Mouse (Mus musculus) forebrain, embryonic 15.5 days (tissue): ENCODE data around the gene Gm13278. TPM values are rescaled to one million over a fixed set of nuclear protein-coding genes. Genes with fewer than 3 reads are reported as not detected.
"Not testable (repeated sequence)": the region's sequence is repeated elsewhere in the genome, so short reads cannot be mapped to it uniquely, and the experiment has no call there.

Experiments used
- ATAC-seq: fragments of 200-750 bp; cut with Nextera tagmentation; replicated peaks from 2 replicates; pipeline ENCODE4 v1.8.0; 2017; ENCODE audit warnings: mild to moderate bottlenecking, moderate TSS enrichment, moderate library complexity
- H3K27ac ChIP-seq: fragments of 300-500 bp; sonication (generic); replicated peaks from 2 replicates; pipeline ENCODE4 v1.5.1; 2015; ENCODE audit warnings: mild to moderate bottlenecking, inconsistent platforms
- H3K27me3 ChIP-seq: fragments of 300-500 bp; sonication (generic); 2 replicates; pipeline ENCODE4 v1.6.1; 2015; ENCODE audit warnings: inconsistent platforms
- H3K36me3 ChIP-seq: fragments of 300-500 bp; sonication (generic); 2 replicates; pipeline ENCODE4 v1.6.1; 2015; ENCODE audit warnings: mild to moderate bottlenecking, inconsistent platforms
- H3K4me1 ChIP-seq: fragments of 300-500 bp; sonication (generic); 2 replicates; pipeline ENCODE4 v1.6.1; 2015; ENCODE audit warnings: inconsistent platforms
- H3K4me2 ChIP-seq: fragments of 300-500 bp; sonication (generic); replicated peaks from 2 replicates; pipeline ENCODE4 v1.6.1; 2015; ENCODE audit warnings: mild to moderate bottlenecking, inconsistent platforms
- H3K4me3 ChIP-seq: fragments of 300-500 bp; sonication (generic); 2 replicates; pipeline ENCODE4 v1.5.1; 2015; ENCODE audit warnings: mild to moderate bottlenecking, inconsistent platforms
- H3K9ac ChIP-seq: fragments of 300-500 bp; sonication (generic); replicated peaks from 2 replicates; pipeline ENCODE4 v1.6.1; 2015; ENCODE audit warnings: mild to moderate bottlenecking, inconsistent platforms
- H3K9me3 ChIP-seq: fragments of 300-500 bp; sonication (generic); 2 replicates; pipeline ENCODE4 v1.6.1; 2016; ENCODE audit warnings: inconsistent platforms
- WGBS: fragments of 180-500 bp; shearing (Covaris S2); methylation state at CpG from one replicate; pipeline ENCODE4 v1.1.7; 2015; ENCODE audit warnings: mixed read lengths; 5-methylcytosine and 5-hydroxymethylcytosine counted together
- polyA plus RNA-seq: library from polyadenylated mRNA; unstranded; fragments of >200 nt; fragmentation: Nextera tagmentation; extraction: Ambion mirVana; gene quantifications from 2 replicates; pipeline ENCODE4 v1.2.1, GENCODE M21; 2015

Gene Gm13278
- not detected in 2 replicates for polyA plus RNA-seq

- H3K36me3 ChIP-seq, H3K4me3 ChIP-seq, H3K9ac ChIP-seq, H3K27ac ChIP-seq, H3K27me3 ChIP-seq, H3K4me2 ChIP-seq, ATAC-seq, H3K4me1 ChIP-seq, H3K9me3 ChIP-seq: not testable (repeated sequence)
- WGBS = no CpG with 5 or more reads among the region's 28 CpGs
These were observed at the start of gene Gm13278 for GRCm38 (mm10) chr4:88791250-88791649. Gm13278 (plus strand) TSS chr4:88791550.

GRCm38 (mm10) chr4:88742771-88743371 lies 48.5 kb upstream of the Gm13278 start:
- Histone ChIP-seq H3K9ac (no peak overlapping the region), H3K4me3 (no peak overlapping the region), H3K27ac (no peak overlapping the region), H3K4me1 (no peaks in the 10 kb centered on the region), H3K36me3 (no peaks in the 10 kb centered on the region), H3K27me3 (no peaks in the 10 kb centered on the region), H3K9me3 (no peaks in the 10 kb centered on the region), H3K4me2 (no peak overlapping the region)
- ATAC-seq = no peak
- WGBS = 69% methylated on average over 7 of the region's 7 CpGs

- Histone ChIP-seq H3K27me3 (no peaks in the 10 kb centered on the region), H3K4me1 (no peaks in the 10 kb centered on the region), H3K9me3 (no peaks in the 10 kb centered on the region), H3K4me3 (no peak overlapping the region), H3K9ac (no peak overlapping the region), H3K36me3 (no peaks in the 10 kb centered on the region), H3K27ac (no peak overlapping the region), H3K4me2 (no peak overlapping the region)
- WGBS = 55% methylated on average over 3 of the region's 3 CpGs
- ATAC-seq = no peak
These were observed 47.1 kb upstream of the Gm13278 start for GRCm38 (mm10) chr4:88744207-88744606.

- Histone ChIP-seq H3K9me3 (no peaks in the 10 kb centered on the region), H3K27ac (no peak overlapping the region), H3K4me3 (no peak overlapping the region), H3K4me1 (no peaks in the 10 kb centered on the region), H3K4me2 (no peak overlapping the region), H3K36me3 (no peaks in the 10 kb centered on the region), H3K9ac (no peak overlapping the region), H3K27me3 (no peaks in the 10 kb centered on the region)
- 75% methylated on average over 6 of the region's 6 CpGs for WGBS
- ATAC-seq = no peak
These were observed 41.4 kb upstream of the Gm13278 start for GRCm38 (mm10) chr4:88749926-88750325.

DNA sequence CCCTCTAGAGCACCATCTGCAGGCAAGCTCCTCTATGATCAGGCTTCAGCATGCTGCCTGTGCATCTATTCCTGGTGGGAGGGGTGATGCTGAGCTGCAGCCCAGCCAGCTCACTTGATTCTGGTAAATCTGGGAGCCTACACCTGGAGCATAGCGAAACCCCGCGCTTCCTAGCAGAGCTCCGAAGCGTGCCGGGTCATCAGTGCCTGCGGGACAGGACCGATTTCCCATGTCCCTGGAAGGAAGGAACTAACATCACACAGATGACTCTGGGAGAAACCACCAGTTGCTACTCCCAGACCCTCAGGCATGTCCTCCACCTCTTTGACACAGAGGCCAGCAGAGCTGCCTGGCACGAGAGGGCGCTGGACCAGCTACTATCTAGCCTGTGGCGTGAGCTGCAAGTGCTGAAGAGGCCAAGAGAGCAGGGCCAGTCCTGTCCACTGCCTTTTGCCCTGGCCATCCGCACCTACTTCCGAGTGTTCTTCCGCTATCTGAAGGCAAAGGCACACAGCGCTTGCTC lies 36.5 kb upstream of the Gm13278 start, which contains the start of gene Gm13271:
Gene Gm13271 (plus strand): TSS at position 51 of the 523 bp plus-strand sequence.
- H3K27ac ChIP-seq, H3K9ac ChIP-seq, ATAC-seq, H3K4me2 ChIP-seq, H3K36me3 ChIP-seq, H3K4me3 ChIP-seq, H3K4me1 ChIP-seq, H3K27me3 ChIP-seq, H3K9me3 ChIP-seq: not testable (repeated sequence)
- WGBS = 75% methylated on average over 15 of the region's 15 CpGs

DNA sequence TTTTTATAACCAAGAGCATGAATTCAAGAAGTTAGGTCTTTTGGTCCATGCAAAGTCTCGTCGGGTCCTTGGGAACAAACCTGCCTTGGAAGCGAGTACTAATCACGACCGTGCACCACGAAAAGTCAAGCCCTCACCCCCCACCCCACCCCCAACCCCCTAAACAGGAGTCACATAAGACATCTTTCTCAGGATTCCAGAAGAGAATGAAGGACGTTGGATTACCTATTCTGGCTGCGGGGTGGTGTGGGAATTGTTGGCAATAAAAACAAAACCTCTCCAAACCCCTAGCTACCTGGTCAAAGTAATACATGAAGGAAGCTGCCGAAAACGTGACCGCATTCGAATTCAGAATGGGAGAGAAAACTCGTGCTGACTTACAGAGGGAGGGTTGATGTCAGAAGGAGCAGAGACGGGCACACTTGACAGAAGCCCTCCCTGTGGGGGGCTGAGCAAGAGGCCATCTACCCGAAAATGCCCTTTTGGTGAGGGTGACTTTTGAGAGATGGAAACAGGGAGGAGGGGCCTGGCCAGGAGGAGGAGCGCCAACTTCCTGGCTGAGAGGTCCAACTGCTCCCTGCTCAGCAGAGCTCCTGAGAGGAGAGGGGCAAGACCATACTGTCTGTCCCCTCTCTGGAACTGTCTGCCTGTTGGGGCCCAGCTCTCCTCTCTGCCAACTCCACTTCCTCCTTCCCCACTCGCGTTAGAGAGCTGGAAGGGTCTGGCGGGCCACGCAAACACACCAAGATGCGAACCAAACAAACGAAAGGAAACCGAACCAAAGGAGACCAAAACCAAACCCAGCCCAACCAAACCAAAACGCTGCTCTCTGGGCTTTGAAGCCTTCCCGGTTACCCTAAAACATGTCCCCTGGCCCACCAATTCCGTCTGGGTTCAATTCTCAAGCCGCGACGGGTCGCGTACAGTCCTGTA lies 34.5 kb upstream of the Gm13278 start:
- H3K4me1 ChIP-seq, ATAC-seq, H3K9me3 ChIP-seq, H3K27me3 ChIP-seq, H3K36me3 ChIP-seq: not testable (repeated sequence)
- peak overlapping the region; percentile 89 for H3K4me2 ChIP-seq
- H3K27ac ChIP-seq = peak overlapping the region; percentile 19
- H3K9ac ChIP-seq = peak overlapping the region; percentile 35
- 11% methylated on average over 28 of the region's 31 CpGs for WGBS
- peak overlapping the region; percentile 47 for H3K4me3 ChIP-seq

DNA sequence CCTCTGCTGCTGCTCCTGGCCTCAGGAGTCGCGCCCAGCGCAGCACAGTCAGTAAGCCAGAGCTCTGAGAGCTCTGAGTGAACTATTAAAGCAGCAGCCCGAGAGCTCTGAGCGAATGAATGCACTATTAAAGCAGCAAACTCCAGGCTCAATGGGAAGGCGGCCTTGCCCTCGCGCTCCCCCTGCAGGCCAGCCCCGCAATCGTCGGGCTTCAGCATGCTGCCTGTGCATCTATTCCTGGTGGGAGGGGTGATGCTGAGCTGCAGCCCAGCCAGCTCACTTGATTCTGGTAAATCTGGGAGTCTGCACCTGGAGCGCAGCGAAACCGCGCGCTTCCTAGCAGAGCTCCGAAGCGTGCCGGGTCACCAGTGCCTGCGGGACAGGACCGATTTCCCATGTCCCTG lies 33.7 kb upstream of the Gm13278 start:
- WGBS = under 1% methylated on average over 21 of the region's 21 CpGs
- Histone ChIP-seq H3K27ac (peak overlapping the region; percentile 19), H3K4me2 (peak overlapping the region; percentile 89), H3K9ac (peak overlapping the region; percentile 35), H3K4me3 (peak overlapping the region; percentile 47)
- peak; percentile 100 for ATAC-seq
- H3K27me3 ChIP-seq, H3K4me1 ChIP-seq, H3K36me3 ChIP-seq, H3K9me3 ChIP-seq: not testable (repeated sequence)

DNA sequence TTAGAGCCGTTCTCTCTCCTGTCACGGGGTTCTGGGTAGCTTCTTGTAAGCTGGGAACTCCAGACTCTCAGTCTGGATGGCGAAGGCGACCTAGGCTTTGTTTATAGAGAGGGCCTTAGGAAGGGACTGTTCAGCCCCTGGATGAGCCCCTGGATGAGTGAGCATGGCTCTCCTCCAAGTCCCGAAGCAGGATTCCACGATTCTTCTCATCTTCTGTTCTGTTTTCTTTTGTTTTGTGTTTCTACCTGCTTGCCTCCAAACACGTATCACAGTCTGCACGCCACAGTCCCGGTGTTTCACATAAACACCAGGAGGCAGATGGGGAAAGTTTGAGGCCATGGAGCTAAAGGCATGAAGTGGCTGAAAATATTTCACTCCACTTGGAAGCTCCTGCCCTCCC lies 32.6 kb upstream of the Gm13278 start:
- not testable (repeated sequence) for H3K27ac ChIP-seq, H3K9ac ChIP-seq, H3K4me1 ChIP-seq, H3K27me3 ChIP-seq, H3K4me3 ChIP-seq, H3K9me3 ChIP-seq, ATAC-seq, H3K4me2 ChIP-seq, H3K36me3 ChIP-seq
- 81% methylated on average over 9 of the region's 9 CpGs for whole genome bisulfite sequencing

DNA sequence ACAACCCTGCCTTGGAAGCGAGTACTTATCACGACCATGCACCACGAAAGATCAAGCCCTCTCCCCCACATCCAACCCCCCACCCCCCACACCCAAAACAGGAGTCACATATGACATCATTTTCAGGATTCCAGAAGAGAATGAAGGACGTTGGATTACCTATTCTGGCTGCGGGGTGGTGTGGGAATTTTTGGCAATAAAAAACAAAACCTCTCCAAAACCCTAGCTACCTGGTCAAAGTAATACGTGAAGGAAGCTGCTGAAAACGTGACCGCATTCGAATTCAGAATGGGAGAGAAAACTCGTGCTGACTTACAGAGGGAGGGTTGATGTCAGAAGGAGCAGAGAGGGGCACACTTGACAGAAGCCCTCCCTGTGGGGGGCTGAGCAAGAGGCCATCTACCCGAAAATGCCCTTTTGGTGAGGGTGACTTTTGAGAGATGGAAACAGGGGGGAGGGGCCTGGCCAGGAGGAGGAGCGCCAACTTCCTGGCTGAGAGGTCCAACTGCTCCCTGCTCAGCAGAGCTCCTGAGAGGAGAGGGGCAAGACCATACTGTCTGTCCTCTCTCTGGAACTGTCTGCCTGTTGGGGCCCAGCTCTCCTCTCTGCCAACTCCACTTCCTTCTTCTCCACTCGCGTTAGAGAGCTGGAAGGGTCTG lies 31.6 kb upstream of the Gm13278 start, which contains the start of gene Gm13283:
Gene Gm13283 (plus strand): TSS at position 510 of the 659 bp plus-strand sequence.
- WGBS = 33% methylated on average over 10 of the region's 14 CpGs

GRCm38 (mm10) chr4:88760431-88760830 lies 30.9 kb upstream of the Gm13278 start:
- under 1% methylated on average over 24 of the region's 28 CpGs for WGBS

More for the DNA sequence above, 31.6 kb upstream of the Gm13278 start, which contains the start of gene Gm13283:
- H3K4me1 ChIP-seq, H3K27me3 ChIP-seq, H3K27ac ChIP-seq, ATAC-seq, H3K9me3 ChIP-seq, H3K36me3 ChIP-seq: not testable (repeated sequence)
- H3K4me3 ChIP-seq = peak within 1 kb of the TSS; percentile 36
- 0 out of 2 replicates have a peak within 1 kb of the TSS, but pooled peaks have one; percentile 16 for H3K9ac ChIP-seq
- peak within 1 kb of the TSS; percentile 63 for H3K4me2 ChIP-seq

GRCm38 (mm10) chr4:88761776-88762175 lies 29.6 kb upstream of the Gm13278 start:
- not testable (repeated sequence) for ATAC-seq, H3K4me3 ChIP-seq, H3K4me2 ChIP-seq, H3K9ac ChIP-seq, H3K27ac ChIP-seq, H3K27me3 ChIP-seq, H3K4me1 ChIP-seq, H3K36me3 ChIP-seq, H3K9me3 ChIP-seq
- WGBS = 64% methylated on average over 6 of the region's 8 CpGs

More at GRCm38 (mm10) chr4:88760431-88760830, 30.9 kb upstream of the Gm13278 start:
- H3K27ac ChIP-seq, H3K27me3 ChIP-seq, ATAC-seq, H3K9me3 ChIP-seq, H3K4me1 ChIP-seq, H3K36me3 ChIP-seq: not testable (repeated sequence)
- Histone ChIP-seq H3K4me2 (peak overlapping the region; percentile 63), H3K4me3 (peak overlapping the region; percentile 36), H3K9ac (0 out of 2 replicates have a peak overlapping the region, but pooled peaks have one; percentile 16)

DNA sequence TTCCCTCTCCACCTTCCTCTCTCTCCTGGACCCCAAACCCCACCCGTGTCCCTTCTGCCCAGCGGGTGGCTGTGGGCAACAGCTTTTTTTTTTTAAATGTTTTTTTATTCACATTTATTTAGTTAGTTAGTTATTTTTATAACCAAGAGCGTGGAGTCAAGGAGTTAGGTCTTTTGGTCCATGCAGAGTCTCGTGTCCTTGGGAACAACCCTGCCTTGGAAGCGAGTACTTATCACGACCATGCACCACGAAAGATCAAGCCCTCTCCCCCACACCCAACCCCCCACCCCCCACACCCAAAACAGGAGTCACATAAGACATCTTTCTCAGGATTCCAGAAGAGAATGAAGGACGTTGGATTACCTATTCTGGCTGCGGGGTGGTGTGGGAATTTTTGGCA lies 29.0 kb upstream of the Gm13278 start:
- ATAC-seq, H3K27ac ChIP-seq, H3K4me3 ChIP-seq, H3K9me3 ChIP-seq, H3K36me3 ChIP-seq, H3K9ac ChIP-seq, H3K27me3 ChIP-seq, H3K4me2 ChIP-seq, H3K4me1 ChIP-seq: not testable (repeated sequence)
- 59% methylated on average over 9 of the region's 9 CpGs for WGBS
